Mouse (Mus musculus) liver, embryonic 14.5 days (tissue): Measurements from ENCODE around the gene Tet3. TPM values are rescaled to one million over a fixed set of nuclear protein-coding genes. Genes with fewer than 3 reads are reported as not detected.

Experiments used
- ATAC-seq: fragments of 200-750 bp; cut with Nextera tagmentation; 2 replicates; pipeline ENCODE4 v1.8.0; 2017; ENCODE audit warnings: moderate number of reproducible peaks, mild to moderate bottlenecking, moderate library complexity; ENCODE audit not compliant: insufficient read depth
- DNase-seq, 3 experiments: peaks; one replicate each; pipeline ENCODE4 v3.0.0-alpha.2; 2012 to 2013; ENCODE audit warnings: low read depth in 3 of 3, low spot score in 3 of 3
- H3K27ac ChIP-seq: fragments of 300-500 bp; sonication (generic); 2 replicates; pipeline ENCODE4 v1.5.1; 2014; ENCODE audit warnings: moderate library complexity, mild to moderate bottlenecking, control low read depth, inconsistent platforms
- H3K27me3 ChIP-seq: fragments of 300-500 bp; sonication (generic); 2 replicates; pipeline ENCODE4 v1.6.1; 2014; ENCODE audit warnings: mild to moderate bottlenecking, low read length, moderate library complexity; ENCODE audit not compliant: control insufficient read depth, insufficient read depth
- H3K36me3 ChIP-seq: fragments of 300-500 bp; sonication (generic); replicated peaks from 2 replicates; pipeline ENCODE4 v1.6.1; 2014; ENCODE audit warnings: low read depth; ENCODE audit not compliant: control insufficient read depth, insufficient read depth
- H3K4me1 ChIP-seq, 2 experiments: fragments of 200-500 bp in 1 of 2; fragments of 300-500 bp in 1 of 2; sonication (generic) in 1 of 2; replicated peaks; 2 replicates each; pipeline ENCODE4 v1.6.1; 2012 to 2014; ENCODE audit warnings: antibody characterized with exemption in 1 of 2, inconsistent platforms in 1 of 2, low read length in 1 of 2; ENCODE audit not compliant: control insufficient read depth in 2 of 2, insufficient read depth in 2 of 2
- H3K4me2 ChIP-seq: fragments of 300-500 bp; sonication (generic); 2 replicates; pipeline ENCODE4 v1.6.1; 2014; ENCODE audit warnings: low read depth, mild to moderate bottlenecking, control low read depth, moderate library complexity
- H3K4me3 ChIP-seq, 2 experiments: fragments of 200-500 bp in 1 of 2; fragments of 300-500 bp in 1 of 2; sonication (generic) in 1 of 2; 2 replicates each; pipeline ENCODE4 v1.5.1; 2012 to 2014; ENCODE audit warnings: low read depth in 2 of 2, low read length in 2 of 2, mild to moderate bottlenecking in 2 of 2, control low read depth in 1 of 2, inconsistent platforms in 1 of 2, moderate library complexity in 1 of 2; ENCODE audit not compliant: insufficient read depth in 1 of 2
- H3K9ac ChIP-seq: fragments of 300-500 bp; sonication (generic); replicated peaks from 2 replicates; pipeline ENCODE4 v1.6.1; 2014; ENCODE audit warnings: mild to moderate bottlenecking, control low read depth, moderate library complexity
- H3K9me3 ChIP-seq: fragments of 300-500 bp; sonication (generic); 2 replicates; pipeline ENCODE4 v1.6.1; 2016; ENCODE audit warnings: low read length, mixed read lengths; ENCODE audit not compliant: control insufficient read depth
- CTCF ChIP-seq: IDR thresholded peaks from 2 replicates; pipeline ENCODE4 v1.5.1; 2016; ENCODE audit warnings: antibody characterized with exemption, low read depth, control low read depth
- EP300 ChIP-seq: IDR thresholded peaks from 2 replicates; pipeline ENCODE4 v1.6.1; 2016; ENCODE audit warnings: antibody characterized with exemption, low read depth
- WGBS: fragments of 180-500 bp; shearing (Covaris S2); extraction: QIAGEN DNeasy Blood & Tissue Kit; methylation state at CpG from one replicate; pipeline ENCODE4 v1.1.7; 2014; ENCODE audit not compliant: insufficient replicate concordance; 5-methylcytosine and 5-hydroxymethylcytosine counted together
- polyA plus RNA-seq, 2 experiments: library from polyadenylated mRNA; depleted of rRNA in 1 of 2; stranded (reverse) in 1 of 2; unstranded in 1 of 2; fragments of >200 nt; fragmentation: Nextera tagmentation in 1 of 2; extraction: Ambion mirVana in 1 of 2; gene quantifications; 2 replicates each; pipeline versions ENCODE4 v1.2.1 to v1.2.3; 2012 to 2014

Gene Tet3
- polyA plus RNA-seq, 2 experiments = 3.1 to 7.7 TPM

DNA sequence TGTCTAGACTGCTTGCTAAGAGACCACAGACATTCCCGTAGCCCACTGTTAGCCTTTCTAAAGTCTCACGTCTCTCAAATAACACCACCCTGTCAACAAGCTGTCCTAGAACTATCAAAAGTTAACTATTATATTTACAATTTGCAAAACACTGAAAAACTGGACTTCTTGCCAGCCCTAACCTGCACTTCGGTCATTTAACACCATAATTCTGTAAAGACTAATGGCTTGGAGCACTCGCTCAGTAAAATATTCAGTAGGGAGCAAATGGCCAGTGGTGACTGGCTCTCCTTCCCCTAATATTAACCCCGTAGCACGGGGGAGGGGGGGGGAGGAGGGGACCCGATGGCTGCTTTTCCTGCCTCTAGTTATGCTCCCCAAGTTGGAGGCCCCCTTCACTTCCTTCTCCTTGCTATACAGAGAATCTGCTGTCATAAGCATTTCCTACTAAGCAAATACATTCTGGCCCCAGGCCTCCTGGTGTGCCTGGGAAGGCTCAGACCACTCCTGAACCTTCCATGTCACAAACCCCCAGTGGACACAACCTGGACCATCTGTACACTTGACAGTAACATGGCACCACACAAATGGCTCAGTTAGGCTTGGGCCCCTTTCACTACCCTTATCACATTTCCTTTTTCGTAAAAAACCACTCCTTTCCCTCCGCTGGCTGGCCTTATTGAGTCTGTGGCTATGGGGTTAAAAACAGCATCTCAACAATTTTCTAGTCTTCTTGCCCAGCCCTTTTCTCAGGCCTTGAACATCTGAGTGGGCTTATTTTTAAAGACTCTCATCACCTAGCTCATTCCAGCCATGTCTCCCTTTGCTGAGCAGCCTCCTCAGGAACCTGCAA is 8.2 kb downstream of the Tet3 start:
- ATAC-seq = peak; percentile 29; the same call in 1 of the 2 replicates
- Histone ChIP-seq H3K4me3 (no peak overlapping the region), H3K9me3 (no peaks in the 10 kb centered on the region), H3K4me1 (peaks cover 42 to 67% of the 10 kb centered on the region in 2 experiments), H3K9ac (peak overlapping the region; percentile 45), H3K27me3 (no peaks in the 10 kb centered on the region), H3K36me3 (no peaks in the 10 kb centered on the region), H3K27ac (peak overlapping the region; percentile 72), H3K4me2 (peak overlapping the region; percentile 56)
- WGBS = 29% methylated on average over 9 of the region's 9 CpGs
- no peak for DNase-seq
- TF ChIP-seq EP300 (no peak), CTCF (no peak)

DNA sequence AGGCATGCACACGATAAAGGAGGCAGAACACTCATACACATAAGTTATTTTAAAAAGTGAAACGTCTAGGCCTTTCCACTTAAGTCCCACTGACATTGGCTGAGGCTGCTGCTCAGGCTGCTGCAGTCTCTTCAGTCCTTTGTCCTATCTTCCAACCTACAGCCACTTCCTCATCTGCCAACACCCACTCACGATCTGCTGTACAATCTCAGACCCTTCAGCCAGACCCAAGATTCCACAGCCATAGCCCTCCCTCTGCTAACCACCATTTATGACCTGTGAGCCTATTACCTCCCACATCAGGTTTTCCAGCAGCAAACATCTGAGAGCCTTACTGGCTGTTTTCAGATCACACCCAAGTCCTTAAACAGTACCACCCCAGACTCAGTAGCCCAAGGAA is 9.4 kb downstream of the Tet3 start:
- Histone ChIP-seq H3K27me3 (no peaks in the 10 kb centered on the region), H3K9ac (no peak overlapping the region; the same call in 1 of the 2 replicates), H3K36me3 (no peaks in the 10 kb centered on the region), H3K27ac (no peak overlapping the region), H3K4me3 (no peak overlapping the region), H3K4me1 (peaks cover 39 to 65% of the 10 kb centered on the region in 2 experiments), H3K4me2 (no peak overlapping the region), H3K9me3 (no peaks in the 10 kb centered on the region)
- 6% methylated on average over 3 of the region's 3 CpGs for WGBS
- DNase-seq (no peak), ATAC-seq (no peak)
- no peak for TF ChIP-seq CTCF
- no peak for TF ChIP-seq EP300

DNA sequence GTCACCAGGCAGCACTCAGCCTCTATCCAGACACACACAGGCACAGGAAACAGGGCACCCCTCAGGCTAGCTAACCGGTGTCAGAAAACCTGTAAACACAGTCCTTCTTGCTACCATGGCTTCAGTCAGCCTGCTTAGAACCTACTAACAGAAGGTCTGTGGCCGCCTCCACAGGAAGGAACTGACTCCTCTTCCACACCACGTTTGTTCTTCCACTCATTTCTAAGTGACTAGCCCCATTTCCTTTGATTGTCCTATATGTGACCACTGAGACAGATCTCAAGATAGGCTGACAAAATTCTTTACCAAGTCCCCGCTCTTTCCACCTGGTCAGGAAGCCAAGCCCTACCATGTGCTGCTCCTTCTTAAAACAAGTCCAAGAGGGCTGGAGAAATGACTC is 10.0 kb downstream of the Tet3 start:
- H3K27me3 ChIP-seq = no peaks in the 10 kb centered on the region
- no peak overlapping the region for H3K4me3 ChIP-seq
- H3K27ac ChIP-seq = no peak overlapping the region
- H3K9me3 ChIP-seq = no peaks in the 10 kb centered on the region
- 43% methylated on average over 4 of the region's 4 CpGs for WGBS
- ATAC-seq (no peak), DNase-seq (no peak)
- no peaks in the 10 kb centered on the region for H3K36me3 ChIP-seq
- peaks cover 40 to 65% of the 10 kb centered on the region in 2 experiments for H3K4me1 ChIP-seq
- no peak overlapping the region; the same call in 1 of the 2 replicates for H3K9ac ChIP-seq
- no peak for TF ChIP-seq CTCF
- no peak for TF ChIP-seq EP300
- H3K4me2 ChIP-seq = no peak overlapping the region

DNA sequence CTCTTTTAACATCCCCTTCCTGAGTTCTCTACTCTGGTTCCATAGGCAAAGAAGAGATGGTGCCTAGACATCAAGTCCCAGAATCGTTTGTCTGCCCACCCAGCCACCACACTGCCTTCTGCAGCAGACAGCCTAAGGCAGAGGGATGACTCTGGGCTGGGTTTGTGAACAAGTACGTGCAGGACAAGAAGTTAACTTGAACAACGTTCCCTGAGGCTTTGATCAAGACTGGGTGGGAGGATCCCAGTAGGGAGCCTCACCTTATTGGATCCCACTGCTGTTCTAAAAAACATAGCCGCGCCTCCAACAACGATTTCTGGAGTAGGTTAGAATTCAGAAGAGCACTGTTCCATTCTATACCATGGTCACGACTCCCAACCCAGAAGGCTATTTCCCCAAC is 11.9 kb downstream of the Tet3 start:
- ATAC-seq (no peak), DNase-seq (no peak)
- Histone ChIP-seq H3K9me3 (no peaks in the 10 kb centered on the region), H3K36me3 (no peaks in the 10 kb centered on the region), H3K4me1 (peaks cover 51 to 74% of the 10 kb centered on the region in 2 experiments), H3K27ac (no peak overlapping the region), H3K4me3 (no peak overlapping the region), H3K27me3 (no peaks in the 10 kb centered on the region), H3K4me2 (no peak overlapping the region), H3K9ac (no peak overlapping the region)
- no peak for TF ChIP-seq CTCF
- no peak for TF ChIP-seq EP300
- 44% methylated on average over 7 of the region's 7 CpGs for WGBS

DNA sequence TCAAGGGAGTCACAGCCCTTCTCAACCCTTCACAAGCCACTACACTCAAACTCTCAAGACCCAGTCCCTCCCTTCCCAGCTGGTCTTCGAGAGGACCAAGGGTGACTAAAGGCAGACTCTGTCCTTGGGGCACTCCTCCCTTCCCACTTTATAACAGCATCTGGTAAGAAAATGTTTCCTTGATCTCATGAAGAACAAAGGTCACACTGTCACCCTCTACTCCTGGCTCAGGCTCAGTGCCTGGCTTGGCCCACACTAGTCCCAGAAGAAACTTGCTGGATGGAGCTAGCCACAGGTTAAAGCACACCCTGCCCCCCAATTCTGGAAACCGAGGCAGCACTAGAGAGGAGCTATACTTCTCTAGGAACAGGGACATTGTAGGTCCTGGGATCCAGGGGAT is 13.1 kb downstream of the Tet3 start:
- Histone ChIP-seq H3K4me1 (peaks cover 42 to 67% of the 10 kb centered on the region in 2 experiments), H3K27me3 (no peaks in the 10 kb centered on the region), H3K36me3 (no peaks in the 10 kb centered on the region), H3K4me3 (no peak overlapping the region), H3K9me3 (no peaks in the 10 kb centered on the region), H3K9ac (no peak overlapping the region), H3K27ac (no peak overlapping the region), H3K4me2 (no peak overlapping the region)
- no peak for TF ChIP-seq CTCF
- TF ChIP-seq EP300 = no peak
- WGBS = 54% methylated on average over 2 of the region's 2 CpGs
- ATAC-seq (no peak), DNase-seq (no peak)
